Mouse (Mus musculus) cerebellum, adult 9-10 months (tissue): ENCODE data around the gene Herc2.
"Not testable (repeated sequence)": the region's sequence is repeated elsewhere in the genome, so short reads cannot be mapped to it uniquely, and the experiment has no call there.

Source experiments
- DNase-seq: peaks from one replicate; pipeline ENCODE4 v3.0.0; 2022

Gene Herc2

GRCm38 (mm10) chr7:56049831-56050321 lies at the start of gene Herc2:
Gene Herc2 (plus strand): TSS chr7:56050196.
- DNase-seq, result peak; percentile 99

GRCm38 (mm10) chr7:56010318-56011017 lies 39.5 kb upstream of the Herc2 start:
- no peak for DNase-seq

- no peak for DNase-seq
These were observed 39.0 kb upstream of the Herc2 start for GRCm38 (mm10) chr7:56011018-56011333.

DNA sequence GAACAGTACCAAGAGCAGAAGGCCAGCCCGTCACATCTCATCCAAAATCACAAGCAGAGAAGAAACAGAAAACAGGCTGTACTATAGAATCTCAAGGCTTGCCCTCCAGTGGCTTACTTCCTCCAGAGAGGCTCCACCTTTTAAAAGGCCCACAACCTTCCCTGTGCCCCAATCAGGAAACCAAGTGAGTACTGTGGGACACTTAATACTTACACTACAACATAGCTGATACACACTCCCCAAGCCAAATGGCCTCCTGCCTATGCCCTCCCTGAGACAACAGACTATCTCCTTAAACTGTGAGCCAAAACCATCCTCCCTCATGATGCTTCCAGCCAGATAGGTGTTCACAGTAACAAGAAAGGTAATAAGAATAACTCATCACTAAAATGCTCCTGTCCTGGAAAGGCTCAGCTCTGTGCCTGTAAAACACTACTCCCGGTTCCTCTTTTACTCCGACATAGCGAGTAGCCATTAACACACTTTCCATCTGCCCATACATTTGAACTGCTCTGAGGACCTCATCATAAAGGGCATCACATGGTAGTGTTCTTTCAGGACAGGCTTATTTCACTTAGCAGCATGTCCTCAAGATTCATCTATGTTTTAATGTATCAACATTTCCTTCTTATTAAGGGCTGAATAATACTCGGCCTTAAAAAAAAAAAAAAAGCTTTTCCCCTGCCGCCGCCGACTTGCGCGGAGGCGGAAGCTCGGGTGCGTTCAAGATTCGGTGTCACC lies 36.6 kb upstream of the Herc2 start:
- no peak for DNase-seq

DNA sequence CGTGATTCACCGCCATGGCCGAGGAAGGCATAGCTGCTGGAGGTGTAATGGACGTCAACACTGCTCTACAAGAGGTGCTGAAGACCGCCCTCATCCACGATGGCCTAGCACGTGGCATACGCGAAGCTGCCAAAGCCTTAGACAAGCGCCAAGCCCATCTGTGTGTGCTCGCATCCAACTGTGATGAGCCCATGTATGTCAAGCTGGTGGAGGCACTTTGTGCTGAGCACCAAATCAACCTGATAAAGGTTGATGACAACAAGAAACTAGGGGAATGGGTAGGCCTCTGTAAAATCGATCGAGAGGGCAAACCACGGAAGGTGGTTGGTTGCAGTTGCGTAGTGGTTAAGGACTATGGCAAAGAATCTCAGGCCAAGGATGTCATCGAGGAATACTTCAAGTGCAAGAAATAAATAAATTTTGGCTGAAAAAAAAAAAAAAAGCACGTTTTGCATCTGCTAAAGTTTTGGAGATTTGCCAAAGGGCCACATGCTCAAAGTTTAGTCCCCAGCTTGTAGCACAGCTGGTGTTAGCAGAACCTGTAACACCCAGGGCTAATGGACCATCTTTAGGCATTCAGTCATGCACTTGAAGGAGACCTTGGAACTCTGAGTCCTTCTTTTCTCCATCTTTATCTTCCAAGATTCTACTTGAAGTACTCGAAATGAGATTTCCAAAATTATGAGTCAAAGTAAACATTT lies 35.8 kb upstream of the Herc2 start:
- DNase-seq, result not testable (repeated sequence)

- no peak for DNase-seq
These were observed 34.8 kb upstream of the Herc2 start for GRCm38 (mm10) chr7:56015172-56015571.

GRCm38 (mm10) chr7:56015837-56016236 lies 34.2 kb upstream of the Herc2 start:
- no peak for DNase-seq

- no peak for DNase-seq
These were observed 32.2 kb upstream of the Herc2 start for GRCm38 (mm10) chr7:56017761-56018160.

- no peak for DNase-seq
These were observed 31.5 kb upstream of the Herc2 start for GRCm38 (mm10) chr7:56018446-56018971.

GRCm38 (mm10) chr7:56018972-56019929 lies 30.7 kb upstream of the Herc2 start:
- DNase-seq, result peak; percentile 67

DNA sequence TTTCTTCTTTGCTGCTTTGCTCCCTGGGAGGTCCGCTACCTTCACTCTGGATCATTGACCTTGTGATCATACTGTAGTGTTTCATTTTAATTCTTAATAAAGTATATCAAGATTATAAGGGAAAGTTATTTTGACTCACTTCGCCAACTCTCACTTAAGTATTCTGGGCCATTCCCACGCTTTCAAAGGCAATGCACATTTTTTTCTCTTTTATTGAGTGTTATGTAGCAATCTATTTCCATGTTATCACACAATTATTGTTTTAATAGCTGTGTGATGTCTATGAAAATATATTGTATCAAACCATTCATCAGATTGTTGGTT lies 30.1 kb upstream of the Herc2 start, which contains the start of gene Nipa1:
Gene Nipa1 (minus strand): TSS at position 25 of the 324 bp plus-strand sequence.
- no peak for DNase-seq

- no peak for DNase-seq
These were observed 26.4 kb upstream of the Herc2 start for GRCm38 (mm10) chr7:56023586-56023985.

GRCm38 (mm10) chr7:56042353-56042752 lies 7.6 kb upstream of the Herc2 start:
- peak; percentile 78 for DNase-seq

- no peak for DNase-seq
These were observed 6.3 kb upstream of the Herc2 start for GRCm38 (mm10) chr7:56043577-56044266.

DNA sequence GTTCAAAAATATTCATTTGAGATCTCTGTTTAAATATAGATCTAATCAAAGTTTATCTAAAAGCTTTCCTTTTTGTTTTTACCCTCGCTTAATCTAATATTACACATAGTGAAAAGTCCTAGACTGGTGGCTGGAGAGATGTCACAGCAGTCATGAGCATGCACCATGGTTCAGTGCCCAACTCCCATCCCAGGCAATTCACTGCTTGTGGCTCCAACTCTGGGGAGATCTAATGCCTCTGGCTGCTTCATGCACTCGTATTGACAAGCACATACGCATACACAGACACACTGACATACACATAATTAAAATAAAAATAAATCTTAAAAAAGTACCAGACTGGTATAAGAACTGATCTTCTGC lies 5.7 kb upstream of the Herc2 start:
- no peak for DNase-seq

- no peak for DNase-seq
These were observed 2.8 kb upstream of the Herc2 start for GRCm38 (mm10) chr7:56047178-56047577.

- DNase-seq, result peak; percentile 65
These were observed 503 bp downstream of the Herc2 start for GRCm38 (mm10) chr7:56050487-56050911.

DNA sequence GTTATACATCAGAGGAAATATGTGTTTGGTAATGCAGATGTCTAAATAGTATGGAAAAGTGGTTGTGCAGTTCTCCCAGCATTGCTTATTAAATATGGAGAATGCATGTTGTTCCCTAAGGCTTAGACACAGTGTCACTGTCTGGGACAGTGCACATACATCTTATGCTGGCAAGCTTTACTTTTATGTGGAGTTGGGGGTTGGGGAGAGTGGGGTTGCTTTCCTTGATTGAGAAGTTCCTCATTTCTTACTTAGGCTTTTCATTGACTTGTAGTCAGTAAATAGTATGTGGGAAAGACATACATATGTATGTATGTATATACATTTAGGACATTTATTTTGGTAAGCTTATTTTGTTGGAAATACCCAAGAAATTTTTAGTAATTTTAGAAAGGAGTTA lies 3.0 kb downstream of the Herc2 start:
- DNase-seq, result no peak

GRCm38 (mm10) chr7:56055338-56055737 lies 5.3 kb downstream of the Herc2 start:
- DNase-seq, result peak; percentile 51

GRCm38 (mm10) chr7:56064876-56065275 lies 14.9 kb downstream of the Herc2 start:
- no peak for DNase-seq

- DNase-seq, result no peak
These were observed 16.1 kb downstream of the Herc2 start for GRCm38 (mm10) chr7:56066136-56066535.

DNA sequence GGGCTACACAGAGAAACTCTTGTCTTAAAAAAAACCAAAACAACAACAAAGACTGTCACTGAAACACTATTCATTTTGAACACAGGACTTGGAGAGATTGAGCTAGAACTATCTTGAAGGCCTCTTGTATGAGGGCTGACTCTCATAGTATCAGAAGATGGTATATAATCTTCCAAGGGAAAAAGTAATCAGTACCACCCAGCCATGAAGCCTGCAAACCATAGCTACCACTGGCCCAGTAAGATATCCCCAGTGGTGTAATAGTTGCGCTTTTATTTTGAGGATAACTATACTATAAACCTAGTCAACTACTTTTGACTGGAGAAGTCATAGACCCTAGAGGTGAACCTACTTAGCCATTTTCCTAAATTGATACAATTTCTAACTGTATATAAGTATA lies 16.6 kb downstream of the Herc2 start:
- no peak for DNase-seq
